Comparison of ENCODE assay signal across 10 mouse cellular contexts in genomic region chr1:132144223-132144622, GRCm38 (mm10). TPM values are rescaled to one million over a fixed set of nuclear protein-coding genes. Genes with fewer than 3 reads are reported as not detected.
DNase-seq lines count a peak whose midpoint lies in the region; ATAC-seq lines count a peak whose summit lies in the region.
"Had no signal": no experiment of that assay in that cellular context is flagged by ENCODE, and none has a peak within 500 bp of the region (broad histone marks: within the 10 kb centered on the region; RNA-seq: fewer than 3 reads in every experiment).

No protein-coding gene starts in this region.

- peaks cover 23% of the 10 kb centered on the region for H3K4me1 ChIP-seq in forebrain, embryonic 12.5 days
- peaks cover 20% of the 10 kb centered on the region for H3K4me1 ChIP-seq in neural tube, embryonic 13.5 days (replicated peaks)
- no peaks in the 10 kb centered on the region for H3K4me1 ChIP-seq in kidney, embryonic 14.5 days (ENCODE audit: control insufficient read depth, insufficient read depth, low read length)

- H3K9ac ChIP-seq in forebrain, embryonic 12.5 days: no peak overlapping the region
- no peak overlapping the region for H3K9ac ChIP-seq in neural tube, embryonic 13.5 days
- no peak overlapping the region for H3K9ac ChIP-seq in kidney, embryonic 14.5 days (ENCODE audit: low read depth, low read length)
- H3K9ac ChIP-seq: liver, embryonic 14.5 days had no signal

- H3K36me3 ChIP-seq in forebrain, embryonic 12.5 days (replicated peaks): no peaks in the 10 kb centered on the region
- H3K36me3 ChIP-seq in neural tube, embryonic 13.5 days: no peaks in the 10 kb centered on the region
- no peaks in the 10 kb centered on the region for H3K36me3 ChIP-seq in kidney, embryonic 14.5 days (ENCODE audit: control insufficient read depth, insufficient read depth, low read length)

- H3K27me3 ChIP-seq in forebrain, embryonic 12.5 days: peaks cover 27% of the 10 kb centered on the region
- H3K27me3 ChIP-seq in neural tube, embryonic 13.5 days: peaks cover 12% of the 10 kb centered on the region
- no peaks in the 10 kb centered on the region for H3K27me3 ChIP-seq in kidney, embryonic 14.5 days (ENCODE audit: control insufficient read depth, insufficient read depth, low read length)

- no peak overlapping the region for H3K4me3 ChIP-seq in forebrain, embryonic 12.5 days (replicated peaks)
- H3K4me3 ChIP-seq in neural tube, embryonic 13.5 days: no peak overlapping the region
- H3K4me3 ChIP-seq in kidney, embryonic 14.5 days (ENCODE audit: low read length): no peak overlapping the region

- peak overlapping the region; percentile 31; the same call in 1 of the 2 replicates for H3K27ac ChIP-seq in forebrain, embryonic 12.5 days
- H3K27ac ChIP-seq in neural tube, embryonic 13.5 days (replicated peaks): no peak overlapping the region
- no peak overlapping the region for H3K27ac ChIP-seq in kidney, embryonic 14.5 days (ENCODE audit: low read depth, low read length)
- H3K27ac ChIP-seq: liver, embryonic 14.5 days had no signal

- no peaks in the 10 kb centered on the region for H3K9me3 ChIP-seq in forebrain, embryonic 12.5 days
- H3K9me3 ChIP-seq in neural tube, embryonic 13.5 days: no peaks in the 10 kb centered on the region
- no peaks in the 10 kb centered on the region for H3K9me3 ChIP-seq in kidney, embryonic 14.5 days (ENCODE audit: control insufficient read depth, low read length)

- ATAC-seq in forebrain, embryonic 12.5 days (ENCODE audit: low FRiP score): peak; percentile 88
- ATAC-seq in neural tube, embryonic 13.5 days (ENCODE audit: low read depth): peak; percentile 72
- no peak for ATAC-seq in kidney, embryonic 14.5 days (ENCODE audit: low FRiP score, low TSS enrichment)

- WGBS in forebrain, embryonic 12.5 days: 9% methylated on average over 2 of the region's 2 CpGs
- WGBS in neural tube, embryonic 13.5 days: 14% methylated on average over 2 of the region's 2 CpGs
- 48% methylated on average over 2 of the region's 2 CpGs for WGBS in kidney, embryonic 14.5 days

- no peak overlapping the region for H3K4me2 ChIP-seq in forebrain, embryonic 12.5 days
- H3K4me2 ChIP-seq in neural tube, embryonic 13.5 days: no peak overlapping the region
- no peak overlapping the region for H3K4me2 ChIP-seq in kidney, embryonic 14.5 days (replicated peaks; ENCODE audit: low read depth, low read length)

- peak; percentile 68 for DNase-seq in R1 (ENCODE audit: low read depth, low spot score)
- DNase-seq in layer of hippocampus, adult 8-10 months (ENCODE audit: low spot score in 2 of 2): peak; percentile 63 to 78
- DNase-seq in adrenal gland, postnatal 25 days: no peak
- DNase-seq in spleen, postnatal 36 days (ENCODE audit: low spot score in 2 of 2): no peak
- DNase-seq: heart, adult 11 months; kidney, adult 18-20 months had no signal

RNA-seq across cellular contexts. Expression of gene Cdk18, which starts 4.7 kb away (rescaled TPM):
- polyA plus RNA-seq in forebrain, embryonic 12.5 days (2016; fragmentation: Nextera tagmentation; extraction: Ambion mirVana): 0.56 and 1.0 TPM in 2 replicates
- total RNA-seq in layer of hippocampus, adult 8-10 months (2022): 10 to 100 TPM; 25.8 to 30.9 (median 27.6) TPM
- 0.11 and 0.47 TPM in 2 replicates for polyA plus RNA-seq in neural tube, embryonic 13.5 days (2015; fragmentation: Nextera tagmentation; extraction: Ambion mirVana)
- polyA plus RNA-seq in kidney, embryonic 14.5 days (2014; fragmentation: Nextera tagmentation; extraction: Ambion mirVana): 6.3 and 6.5 TPM in 2 replicates
- 16.5 and 18.0 TPM in 2 replicates for total RNA-seq in adrenal gland, postnatal 25 days (2021)

RNA-seq across cellular contexts. Expression of gene Lemd1, which starts 47.0 kb away (rescaled TPM):
- 12.3 and 14.7 TPM in 2 replicates for polyA plus RNA-seq in forebrain, embryonic 12.5 days (2016; fragmentation: Nextera tagmentation; extraction: Ambion mirVana)
- 1 to 10 TPM in 2 of 4 experiments, under 1 TPM in 2; 0.30 to 1.3 (median 0.83) TPM for total RNA-seq in layer of hippocampus, adult 8-10 months (2022)
- polyA plus RNA-seq in neural tube, embryonic 13.5 days (2015; fragmentation: Nextera tagmentation; extraction: Ambion mirVana): 19.1 and 22.6 TPM in 2 replicates
- polyA plus RNA-seq in kidney, embryonic 14.5 days (2014; fragmentation: Nextera tagmentation; extraction: Ambion mirVana): 0.37 TPM in 1 of 2 replicates, not detected in the other
- total RNA-seq in adrenal gland, postnatal 25 days (2021): not detected in 2 replicates
- polyA plus RNA-seq: liver, embryonic 14.5 days had no signal

RNA-seq across cellular contexts. Expression of gene AC124108.1, which starts 47.0 kb away (rescaled TPM):
- polyA plus RNA-seq in forebrain, embryonic 12.5 days (2016; fragmentation: Nextera tagmentation; extraction: Ambion mirVana): 5.0 and 5.7 TPM in 2 replicates
- total RNA-seq in layer of hippocampus, adult 8-10 months (2022): under 1 TPM; 0.69 to 0.92 (median 0.77) TPM
- polyA plus RNA-seq in neural tube, embryonic 13.5 days (2015; fragmentation: Nextera tagmentation; extraction: Ambion mirVana): 2.7 and 3.5 TPM in 2 replicates
- polyA plus RNA-seq in kidney, embryonic 14.5 days (2014; fragmentation: Nextera tagmentation; extraction: Ambion mirVana): 0.05 and 0.09 TPM in 2 replicates
- not detected in 2 replicates for total RNA-seq in adrenal gland, postnatal 25 days (2021)
- polyA plus RNA-seq: liver, embryonic 14.5 days had no signal

Comparison
In these comparisons a context has a peak if more than half of its experiments do, and no peak if none do; other contexts are left out.
1. DNase-seq: peak in R1 (single experiment) and layer of hippocampus, adult 8-10 months (2 of 2); none in adrenal gland, postnatal 25 days (single experiment) and spleen, postnatal 36 days (0 of 2).